Mouse (Mus musculus): ENCODE measurements around the gene Dnajb1. TPM values are rescaled to one million over a fixed set of nuclear protein-coding genes. Genes with fewer than 3 reads are reported as not detected.

Dnajb1 gene
- polyA plus RNA-seq, 1 experiment = 30.5 TPM

DNA sequence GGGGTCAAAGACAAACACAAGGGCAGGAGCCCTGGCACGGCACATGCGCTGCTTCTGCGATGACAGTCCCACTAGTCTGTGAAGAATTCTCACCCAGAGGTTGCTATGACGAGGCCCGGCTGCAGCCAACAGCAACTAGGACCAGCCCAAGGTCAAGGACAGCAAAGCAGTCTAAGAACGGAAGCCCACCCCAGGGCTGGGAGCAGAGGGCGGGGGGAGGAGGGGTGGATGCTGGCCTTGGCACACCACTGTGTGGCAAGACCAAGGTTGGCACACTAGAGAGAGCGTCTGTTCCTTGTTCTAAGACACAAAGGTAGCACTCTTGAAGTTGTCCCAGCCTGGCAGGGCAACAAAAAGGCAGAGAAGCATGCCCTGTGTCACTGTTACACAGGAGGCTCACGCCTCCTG is 30.6 kb upstream of the Dnajb1 start:
- H3K4me1 ChIP-seq = peaks cover 85% of the 10 kb centered on the region
- H3K27me3 ChIP-seq (replicated peaks) = no peaks in the 10 kb centered on the region
- H3K4me3 ChIP-seq (replicated peaks) = no peak overlapping the region
- no peaks in the 10 kb centered on the region for H3K9me3 ChIP-seq
- H3K36me3 ChIP-seq (replicated peaks; ENCODE audit: low read length) = peaks cover 89% of the 10 kb centered on the region
- TF ChIP-seq GATA1 (IDR thresholded peaks at IDR 0.05; ENCODE audit: borderline replicate concordance, low read length) = no peak
- no peak for TF ChIP-seq FLI1 (IDR thresholded peaks at IDR 0.05; ENCODE audit: low read length)

- no peak overlapping the region for H3K4me3 ChIP-seq (replicated peaks)
- no peaks in the 10 kb centered on the region for H3K9me3 ChIP-seq
- H3K36me3 ChIP-seq (replicated peaks; ENCODE audit: low read length) = peaks cover 87% of the 10 kb centered on the region
- TF ChIP-seq GATA1 (IDR thresholded peaks at IDR 0.05; ENCODE audit: borderline replicate concordance, low read length) (no peak), FLI1 (IDR thresholded peaks at IDR 0.05; ENCODE audit: low read length) (no peak)
- H3K4me1 ChIP-seq = peaks cover 79% of the 10 kb centered on the region
- no peaks in the 10 kb centered on the region for H3K27me3 ChIP-seq (replicated peaks)
These were observed 29.6 kb upstream of the Dnajb1 start for GRCm38 (mm10) chr8:83578131-83579055.

GRCm38 (mm10) chr8:83579676-83580075 is 28.3 kb upstream of the Dnajb1 start:
- Histone ChIP-seq H3K27me3 (replicated peaks) (no peaks in the 10 kb centered on the region), H3K4me3 (replicated peaks) (no peak overlapping the region), H3K36me3 (replicated peaks; ENCODE audit: low read length) (peaks cover 86% of the 10 kb centered on the region), H3K4me1 (peaks cover 75% of the 10 kb centered on the region), H3K9me3 (no peaks in the 10 kb centered on the region)
- no peak for TF ChIP-seq GATA1 (IDR thresholded peaks at IDR 0.05; ENCODE audit: borderline replicate concordance, low read length)
- TF ChIP-seq FLI1 (IDR thresholded peaks at IDR 0.05; ENCODE audit: low read length) = no peak

DNA sequence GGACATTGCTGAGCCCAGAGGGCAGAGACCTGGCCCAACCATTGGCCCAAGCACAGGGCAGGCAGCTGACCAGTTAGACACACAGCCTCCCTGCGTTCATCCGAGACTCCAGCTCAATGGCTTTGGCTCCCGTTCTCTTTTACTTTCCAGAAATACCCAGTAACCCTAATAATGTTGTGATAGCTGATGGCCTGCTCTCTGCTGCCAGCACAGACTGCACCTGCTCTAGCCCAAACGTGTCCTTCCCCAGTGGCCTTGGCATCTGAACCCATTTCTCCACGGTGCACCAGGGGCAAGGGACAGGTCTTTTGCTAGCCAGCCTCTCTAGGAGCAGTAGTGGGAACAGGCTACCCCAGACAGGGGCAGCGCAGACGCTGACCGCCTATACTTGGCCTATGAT is 27.2 kb upstream of the Dnajb1 start:
- H3K4me1 ChIP-seq = peaks cover 67% of the 10 kb centered on the region
- H3K9me3 ChIP-seq = no peaks in the 10 kb centered on the region
- TF ChIP-seq FLI1 (IDR thresholded peaks at IDR 0.05; ENCODE audit: low read length) (no peak), GATA1 (IDR thresholded peaks at IDR 0.05; ENCODE audit: borderline replicate concordance, low read length) (no peak)
- H3K4me3 ChIP-seq (replicated peaks) = no peak overlapping the region
- no peaks in the 10 kb centered on the region for H3K27me3 ChIP-seq (replicated peaks)
- peaks cover 86% of the 10 kb centered on the region for H3K36me3 ChIP-seq (replicated peaks; ENCODE audit: low read length)

- Histone ChIP-seq H3K4me3 (replicated peaks) (peak overlapping the region; percentile 38), H3K4me1 (peaks cover 60% of the 10 kb centered on the region), H3K9me3 (no peaks in the 10 kb centered on the region), H3K27me3 (replicated peaks) (no peaks in the 10 kb centered on the region), H3K36me3 (replicated peaks; ENCODE audit: low read length) (peaks cover 80% of the 10 kb centered on the region)
- TF ChIP-seq FLI1 (IDR thresholded peaks at IDR 0.05; ENCODE audit: low read length) (no peak), GATA1 (IDR thresholded peaks at IDR 0.05; ENCODE audit: borderline replicate concordance, low read length) (no peak)
These were observed 25.8 kb upstream of the Dnajb1 start for GRCm38 (mm10) chr8:83582226-83582625.

DNA sequence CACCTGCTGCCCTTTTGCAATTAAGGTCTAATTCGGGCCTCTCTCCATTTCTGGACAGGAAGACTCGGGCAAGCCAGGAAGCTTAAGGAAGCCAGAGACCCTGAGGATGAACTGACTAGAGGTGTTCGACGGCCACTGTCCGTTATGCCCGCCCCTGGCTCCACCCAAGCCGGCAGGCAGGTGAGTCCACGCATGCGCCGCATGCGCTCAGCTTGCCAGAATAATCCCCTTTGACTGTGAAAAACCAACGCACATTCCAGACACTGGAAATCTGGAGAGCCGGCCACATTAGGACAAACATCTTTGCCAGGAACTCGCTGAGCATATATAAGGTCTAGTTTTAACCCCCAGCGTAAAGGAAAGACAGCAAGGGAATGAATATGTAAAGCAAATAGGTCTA is 24.8 kb upstream of the Dnajb1 start:
- Histone ChIP-seq H3K4me1 (peaks cover 59% of the 10 kb centered on the region), H3K36me3 (replicated peaks; ENCODE audit: low read length) (peaks cover 83% of the 10 kb centered on the region), H3K27me3 (replicated peaks) (no peaks in the 10 kb centered on the region), H3K4me3 (replicated peaks) (no peak overlapping the region), H3K9me3 (no peaks in the 10 kb centered on the region)
- no peak for TF ChIP-seq FLI1 (IDR thresholded peaks at IDR 0.05; ENCODE audit: low read length)
- TF ChIP-seq GATA1 (IDR thresholded peaks at IDR 0.05; ENCODE audit: borderline replicate concordance, low read length) = no peak

GRCm38 (mm10) chr8:83584771-83585170 is 23.2 kb upstream of the Dnajb1 start:
- TF ChIP-seq GATA1 (IDR thresholded peaks at IDR 0.05; ENCODE audit: borderline replicate concordance, low read length) (no peak), FLI1 (IDR thresholded peaks at IDR 0.05; ENCODE audit: low read length) (no peak)
- H3K4me3 ChIP-seq (replicated peaks) = no peak overlapping the region
- no peaks in the 10 kb centered on the region for H3K27me3 ChIP-seq (replicated peaks)
- H3K4me1 ChIP-seq = peaks cover 60% of the 10 kb centered on the region
- peaks cover 82% of the 10 kb centered on the region for H3K36me3 ChIP-seq (replicated peaks; ENCODE audit: low read length)
- no peaks in the 10 kb centered on the region for H3K9me3 ChIP-seq

DNA sequence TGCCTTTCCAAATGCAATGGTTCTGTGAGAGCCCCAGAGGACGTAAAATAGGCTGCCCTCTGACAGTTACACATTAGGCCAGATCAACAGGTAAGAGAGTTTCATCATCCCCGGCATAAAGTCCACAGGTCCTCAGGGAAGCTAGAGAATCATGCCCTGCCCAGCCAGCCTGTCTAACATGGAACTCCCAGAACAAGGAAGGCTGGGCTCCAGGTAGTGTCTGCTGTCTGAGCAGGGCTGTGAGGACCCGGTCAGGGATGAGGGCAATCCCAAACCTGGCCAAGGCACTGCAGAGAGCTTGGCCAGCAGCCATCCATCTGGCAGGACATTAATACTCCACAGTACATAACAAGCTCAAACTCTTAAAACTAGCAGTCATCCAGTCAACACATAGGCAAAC is 22.7 kb upstream of the Dnajb1 start:
- H3K36me3 ChIP-seq (replicated peaks; ENCODE audit: low read length) = peaks cover 81% of the 10 kb centered on the region
- H3K4me3 ChIP-seq (replicated peaks) = no peak overlapping the region
- H3K4me1 ChIP-seq = peaks cover 63% of the 10 kb centered on the region
- no peak for TF ChIP-seq GATA1 (IDR thresholded peaks at IDR 0.05; ENCODE audit: borderline replicate concordance, low read length)
- no peak for TF ChIP-seq FLI1 (IDR thresholded peaks at IDR 0.05; ENCODE audit: low read length)
- H3K27me3 ChIP-seq (replicated peaks) = no peaks in the 10 kb centered on the region
- H3K9me3 ChIP-seq = no peaks in the 10 kb centered on the region

DNA sequence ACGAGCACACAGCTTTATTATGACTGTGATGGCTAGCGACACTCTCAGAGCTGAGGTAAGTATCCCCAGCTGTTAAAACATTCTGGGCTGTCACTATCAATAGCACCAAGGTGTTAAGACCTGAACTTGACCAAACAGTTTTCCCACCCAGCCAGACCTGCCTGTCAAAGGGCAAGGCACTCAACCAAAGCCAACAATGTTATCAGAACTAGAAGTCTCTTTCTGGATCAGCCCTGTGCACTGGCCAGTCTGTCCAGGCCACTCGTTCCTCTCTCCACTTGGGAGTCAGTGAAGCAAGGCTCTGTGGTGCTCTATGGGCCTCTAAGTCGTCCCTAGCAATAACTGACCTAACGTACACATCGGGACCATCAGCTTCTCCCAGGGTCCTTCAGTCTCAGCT is 20.3 kb upstream of the Dnajb1 start:
- Histone ChIP-seq H3K4me1 (peaks cover 61% of the 10 kb centered on the region), H3K4me3 (replicated peaks) (no peak overlapping the region), H3K27me3 (replicated peaks) (no peaks in the 10 kb centered on the region), H3K36me3 (replicated peaks; ENCODE audit: low read length) (peaks cover 78% of the 10 kb centered on the region), H3K9me3 (no peaks in the 10 kb centered on the region)
- no peak for TF ChIP-seq FLI1 (IDR thresholded peaks at IDR 0.05; ENCODE audit: low read length)
- no peak for TF ChIP-seq GATA1 (IDR thresholded peaks at IDR 0.05; ENCODE audit: borderline replicate concordance, low read length)

GRCm38 (mm10) chr8:83588886-83589285 is 19.1 kb upstream of the Dnajb1 start:
- no peak for TF ChIP-seq FLI1 (IDR thresholded peaks at IDR 0.05; ENCODE audit: low read length)
- no peak for TF ChIP-seq GATA1 (IDR thresholded peaks at IDR 0.05; ENCODE audit: borderline replicate concordance, low read length)
- no peaks in the 10 kb centered on the region for H3K27me3 ChIP-seq (replicated peaks)
- H3K4me3 ChIP-seq (replicated peaks) = no peak overlapping the region
- no peaks in the 10 kb centered on the region for H3K9me3 ChIP-seq
- H3K4me1 ChIP-seq = peaks cover 59% of the 10 kb centered on the region
- peaks cover 69% of the 10 kb centered on the region for H3K36me3 ChIP-seq (replicated peaks; ENCODE audit: low read length)

Data from megakaryocyte, embryonic 14.5 days (primary cell).